Mouse (Mus musculus): ENCODE measurements around the gene Setd3. TPM values are rescaled to one million over a fixed set of nuclear protein-coding genes. Genes with fewer than 3 reads are reported as not detected.

Gene Setd3
- total RNA-seq (2021) = 100 to 1,000 TPM; 121 to 127 TPM

GRCm38 (mm10) chr12:108179246-108179320, at the start of gene Setd3:
Gene Setd3 (minus strand): TSS chr12:108179314.
- intact Hi-C loops (cut with DNase I) = no loop called here
- no peak for DNase-seq (ENCODE audit: extremely low spot score in 1 of 2, low spot score in 2 of 2)

- intact Hi-C loops (cut with DNase I) = no loop called here
- DNase-seq (ENCODE audit: extremely low spot score in 1 of 2, low spot score in 2 of 2) = no peak
These were observed 48.4 kb upstream of the Setd3 start for GRCm38 (mm10) chr12:108227527-108227926.

GRCm38 (mm10) chr12:108226941-108227340, 47.8 kb upstream of the Setd3 start:
- intact Hi-C loops (cut with DNase I) = no loop called here
- DNase-seq (ENCODE audit: extremely low spot score in 1 of 2, low spot score in 2 of 2) = no peak

GRCm38 (mm10) chr12:108226216-108226615, 47.1 kb upstream of the Setd3 start:
- DNase-seq (ENCODE audit: extremely low spot score in 1 of 2, low spot score in 2 of 2) = no peak
- intact Hi-C loops (cut with DNase I) = no loop called here

- intact Hi-C loops (cut with DNase I) = no loop called here
- peak in 1 of 2 experiments; percentile 73 for DNase-seq (ENCODE audit: extremely low spot score in 1 of 2, low spot score in 2 of 2)
These were observed 46.7 kb upstream of the Setd3 start for GRCm38 (mm10) chr12:108225781-108226180.

GRCm38 (mm10) chr12:108223357-108223756, 44.2 kb upstream of the Setd3 start:
- intact Hi-C loops (cut with DNase I) = loop anchor here (5.0 kb wide), 1 partner anchor 44 kb away; no protein-coding TSS in a partner anchor
- DNase-seq (ENCODE audit: extremely low spot score in 1 of 2, low spot score in 2 of 2) = no peak

- no peak for DNase-seq (ENCODE audit: extremely low spot score in 1 of 2, low spot score in 2 of 2)
- intact Hi-C loops (cut with DNase I) = loop anchor here (5.0 kb wide), 1 partner anchor 46 kb away; no protein-coding TSS in a partner anchor
These were observed 42.6 kb upstream of the Setd3 start for GRCm38 (mm10) chr12:108221712-108222111.

- intact Hi-C loops (cut with DNase I) = loop anchor here (5.0 kb wide), 1 partner anchor 46 kb away; no protein-coding TSS in a partner anchor
- peak in 1 of 2 experiments; percentile 70 for DNase-seq (ENCODE audit: extremely low spot score in 1 of 2, low spot score in 2 of 2)
These were observed 42.1 kb upstream of the Setd3 start for GRCm38 (mm10) chr12:108221206-108221605.

GRCm38 (mm10) chr12:108220621-108221020, 41.5 kb upstream of the Setd3 start:
- DNase-seq (ENCODE audit: extremely low spot score in 1 of 2, low spot score in 2 of 2) = no peak

GRCm38 (mm10) chr12:108219825-108220616, 40.9 kb upstream of the Setd3 start:
- no peak for DNase-seq (ENCODE audit: extremely low spot score in 1 of 2, low spot score in 2 of 2)
- intact Hi-C loops (cut with DNase I) = loop anchor here (5.0 kb wide), 2 partner anchors 47 to 57 kb away; partner anchors contain the start of gene Ccdc85c

More at GRCm38 (mm10) chr12:108220621-108221020, 41.5 kb upstream of the Setd3 start:
- intact Hi-C loops (cut with DNase I) = loop anchor here (5.0 kb wide), 1 partner anchor 47 kb away; no protein-coding TSS in a partner anchor

- intact Hi-C loops (cut with DNase I) = loop anchor here (5.0 kb wide), 1 partner anchor 58 kb away; the partner anchor contains the start of gene Ccdc85c
- peak in 1 of 2 experiments; percentile 31 for DNase-seq (ENCODE audit: extremely low spot score in 1 of 2, low spot score in 2 of 2)
These were observed 40.0 kb upstream of the Setd3 start for GRCm38 (mm10) chr12:108219163-108219562.

GRCm38 (mm10) chr12:108217572-108217971, 38.5 kb upstream of the Setd3 start:
- intact Hi-C loops (cut with DNase I) = loop anchor here (5.0 kb wide), 1 partner anchor 60 kb away; the partner anchor contains the start of gene Ccdc85c
- DNase-seq (ENCODE audit: extremely low spot score in 1 of 2, low spot score in 2 of 2) = peak in 1 of 2 experiments; percentile 72

- peak in 1 of 2 experiments; percentile 49 for DNase-seq (ENCODE audit: extremely low spot score in 1 of 2, low spot score in 2 of 2)
- intact Hi-C loops (cut with DNase I) = loop anchor here (5.0 kb wide), 1 partner anchor 61 kb away; the partner anchor contains the start of gene Ccdc85c
These were observed 37.7 kb upstream of the Setd3 start for GRCm38 (mm10) chr12:108216611-108217370.

- intact Hi-C loops (cut with DNase I) = loop anchor here (5.0 kb wide), 1 partner anchor 62 kb away; the partner anchor contains the start of gene Ccdc85c
These were observed 36.0 kb upstream of the Setd3 start for GRCm38 (mm10) chr12:108215090-108215489.

GRCm38 (mm10) chr12:108213090-108214041, 34.3 kb upstream of the Setd3 start:
- DNase-seq (ENCODE audit: extremely low spot score in 1 of 2, low spot score in 2 of 2) = no peak
- intact Hi-C loops (cut with DNase I) = no loop called here

More at GRCm38 (mm10) chr12:108215090-108215489, 36.0 kb upstream of the Setd3 start:
- DNase-seq (ENCODE audit: extremely low spot score in 1 of 2, low spot score in 2 of 2) = no peak

GRCm38 (mm10) chr12:108212476-108212875, 33.4 kb upstream of the Setd3 start:
- DNase-seq (ENCODE audit: extremely low spot score in 1 of 2, low spot score in 2 of 2) = no peak
- intact Hi-C loops (cut with DNase I) = no loop called here

- intact Hi-C loops (cut with DNase I) = no loop called here
These were observed 33.0 kb upstream of the Setd3 start for GRCm38 (mm10) chr12:108212071-108212470.

GRCm38 (mm10) chr12:108210623-108211022, 31.5 kb upstream of the Setd3 start:
- intact Hi-C loops (cut with DNase I) = no loop called here
- no peak for DNase-seq (ENCODE audit: extremely low spot score in 1 of 2, low spot score in 2 of 2)

More at GRCm38 (mm10) chr12:108212071-108212470, 33.0 kb upstream of the Setd3 start:
- peak in 1 of 2 experiments; percentile 64 for DNase-seq (ENCODE audit: extremely low spot score in 1 of 2, low spot score in 2 of 2)

Data from left cerebral cortex, postnatal 10 days (tissue).